Mouse (Mus musculus): ENCODE data around the gene Abcb1a. TPM values are rescaled to one million over a fixed set of nuclear protein-coding genes. Genes with fewer than 3 reads are reported as not detected.

The Abcb1a gene
- total and polyA plus RNA-seq, 3 experiments = 0.82 to 1.5 (median 0.93) TPM

DNA sequence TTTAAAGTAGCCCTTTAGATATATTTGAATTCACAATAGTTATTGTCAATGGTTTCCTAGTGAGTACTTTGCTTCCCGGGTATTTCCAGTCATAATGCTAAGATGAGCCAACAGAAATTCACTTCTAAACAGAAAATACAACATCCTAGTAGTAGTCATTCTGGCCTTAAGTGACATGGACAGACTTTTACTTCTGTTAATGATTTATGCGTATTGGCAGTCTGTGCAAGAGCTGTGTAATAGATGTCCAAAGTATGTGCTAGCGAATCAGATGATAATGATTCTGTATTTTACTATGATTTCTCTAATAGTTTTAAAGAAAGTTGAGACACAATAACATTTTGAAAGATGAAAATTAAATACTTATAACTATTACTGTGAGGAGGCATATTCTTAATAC lies 23.8 kb downstream of the Abcb1a start:
- Histone ChIP-seq H3K4me2 (ENCODE audit: insufficient read depth, low read depth, poor library complexity, severe bottlenecking) (no peak overlapping the region), H3K9ac (ENCODE audit: insufficient read depth, low read depth) (no peak overlapping the region), H3K4me3 (replicated peaks in 1 of 3; ENCODE audit: low read depth in 2 of 3, low read length in 2 of 3, poor library complexity in 1 of 3) (no peak overlapping the region), H3K27me3 (replicated peaks) (no peaks in the 10 kb centered on the region), H3K4me1 (ENCODE audit: control insufficient read depth in 1 of 2, insufficient read depth in 2 of 2) (peaks cover 0 to 27% of the 10 kb centered on the region in 2 experiments; a peak in 2 of 4 replicates), H3K79me2 (replicated peaks; ENCODE audit: control insufficient read depth, extremely low read depth, insufficient read depth, poor library complexity, severe bottlenecking) (no peaks in the 10 kb centered on the region), H3K27ac (ENCODE audit: insufficient read depth, low read depth) (no peak overlapping the region), H3K9me3 (replicated peaks; ENCODE audit: low read length) (no peaks in the 10 kb centered on the region), H3K36me3 (replicated peaks in 1 of 2; ENCODE audit: control insufficient read depth in 1 of 2, insufficient read depth in 1 of 2, low read length in 1 of 2) (peaks cover 0 to 1% of the 10 kb centered on the region in 2 experiments)
- in situ Hi-C loops (cut with MboI; ENCODE audit: low pct_ligation_motif_present, low pct_unique_long_range_greater_than_20kb, low sequenced_read_pairs) = loop anchor here (25.0 kb wide), 1 partner anchor 154 kb away; no protein-coding TSS in a partner anchor
- TF ChIP-seq TCF12 (IDR thresholded peaks at IDR 0.05; ENCODE audit: low read depth, low read length) (no peak), KAT2A (IDR thresholded peaks at IDR 0.05; ENCODE audit: insufficient replicate concordance, low read length) (no peak), MYC (IDR thresholded peaks at IDR 0.05; ENCODE audit: low read depth, low read length) (no peak), MEF2A (IDR thresholded peaks at IDR 0.05; ENCODE audit: borderline replicate concordance, low read depth, low read length) (no peak), ZKSCAN1 (IDR thresholded peaks at IDR 0.05; ENCODE audit: borderline replicate concordance, low read depth, low read length) (no peak), EP300 (IDR thresholded peaks at IDR 0.05; ENCODE audit: low read length) (no peak), USF1 (IDR thresholded peaks at IDR 0.05; ENCODE audit: low read depth, low read length) (no peak)
- dilution Hi-C loops (cut with MboI; ENCODE audit: extremely low pct_ligation_motif_present, extremely low pct_unique_long_range_greater_than_20kb, low sequenced_read_pairs) = no loop called here
- DNase-seq (ENCODE audit: extremely low read depth) = no peak

- no peak overlapping the region for H3K4me3 ChIP-seq (replicated peaks in 1 of 3; ENCODE audit: low read depth in 2 of 3, low read length in 2 of 3, poor library complexity in 1 of 3)
- no peak for TF ChIP-seq USF1 (IDR thresholded peaks at IDR 0.05; ENCODE audit: low read depth, low read length)
- TF ChIP-seq RAD21 (IDR thresholded peaks at IDR 0.05; ENCODE audit: low read depth, low read length) = no peak
- no peak for TF ChIP-seq ZMIZ1 (IDR thresholded peaks at IDR 0.05; ENCODE audit: low read depth, low read length)
- no peak for TF ChIP-seq MYC (IDR thresholded peaks at IDR 0.05; ENCODE audit: low read depth, low read length)
- no peak for TF ChIP-seq JUN (IDR thresholded peaks at IDR 0.05; ENCODE audit: insufficient read depth, low read depth, low read length)
- TF ChIP-seq NRF1 (IDR thresholded peaks at IDR 0.05; ENCODE audit: low read depth, low read length) = no peak
- no peak for TF ChIP-seq MAX (IDR thresholded peaks at IDR 0.05; ENCODE audit: low read length)
- TF ChIP-seq BHLHE40 (IDR thresholded peaks at IDR 0.05; ENCODE audit: low read depth, low read length) = no peak
- TF ChIP-seq KAT2A (IDR thresholded peaks at IDR 0.05; ENCODE audit: insufficient replicate concordance, low read length) = no peak
- no peak for TF ChIP-seq SIN3A (IDR thresholded peaks at IDR 0.05; ENCODE audit: low read length)
- no peak for TF ChIP-seq PAX5 (IDR thresholded peaks at IDR 0.05; ENCODE audit: low read length)
- no peak for TF ChIP-seq POLR2AphosphoS2 (IDR thresholded peaks at IDR 0.05; ENCODE audit: low read depth, low read length)
- TF ChIP-seq UBTF (IDR thresholded peaks at IDR 0.05; ENCODE audit: low read depth, low read length) = no peak
- no peak for TF ChIP-seq EP300 (IDR thresholded peaks at IDR 0.05; ENCODE audit: low read length)
- no peak for TF ChIP-seq MAZ (IDR thresholded peaks at IDR 0.05; ENCODE audit: low read depth, low read length)
- no peak for TF ChIP-seq TCF12 (IDR thresholded peaks at IDR 0.05; ENCODE audit: low read depth, low read length)
- TF ChIP-seq NELFE (IDR thresholded peaks at IDR 0.05; ENCODE audit: low read depth, low read length) = no peak
- no peak for TF ChIP-seq POLR2A (IDR thresholded peaks at IDR 0.05; ENCODE audit: low read depth, low read length)
- TF ChIP-seq HCFC1 (IDR thresholded peaks at IDR 0.05; ENCODE audit: low read depth, low read length) = no peak
- peaks cover 0 to 1% of the 10 kb centered on the region in 2 experiments for H3K36me3 ChIP-seq (replicated peaks in 1 of 2; ENCODE audit: control insufficient read depth in 1 of 2, insufficient read depth in 1 of 2, low read length in 1 of 2)
- H3K9me3 ChIP-seq (replicated peaks; ENCODE audit: low read length) = no peaks in the 10 kb centered on the region
- no peaks in the 10 kb centered on the region for H3K79me2 ChIP-seq (replicated peaks; ENCODE audit: control insufficient read depth, extremely low read depth, insufficient read depth, poor library complexity, severe bottlenecking)
- no peaks in the 10 kb centered on the region for H3K27me3 ChIP-seq (replicated peaks)
- H3K4me1 ChIP-seq (ENCODE audit: control insufficient read depth in 1 of 2, insufficient read depth in 2 of 2) = peaks cover 0 to 24% of the 10 kb centered on the region in 2 experiments; a peak in 2 of 4 replicates
- H3K27ac ChIP-seq (ENCODE audit: insufficient read depth, low read depth) = no peak overlapping the region
- dilution Hi-C loops (cut with MboI; ENCODE audit: extremely low pct_ligation_motif_present, extremely low pct_unique_long_range_greater_than_20kb, low sequenced_read_pairs) = no loop called here
- no peak overlapping the region for H3K9ac ChIP-seq (ENCODE audit: insufficient read depth, low read depth)
- in situ Hi-C loops (cut with MboI; ENCODE audit: low pct_ligation_motif_present, low pct_unique_long_range_greater_than_20kb, low sequenced_read_pairs) = loop anchor here (25.0 kb wide), 1 partner anchor 151 kb away; no protein-coding TSS in a partner anchor
- DNase-seq (ENCODE audit: extremely low read depth) = no peak
- H3K4me2 ChIP-seq (ENCODE audit: insufficient read depth, low read depth, poor library complexity, severe bottlenecking) = no peak overlapping the region
Observed at GRCm38 (mm10) chr5:8686071-8686470, 26.2 kb downstream of the Abcb1a start.
